Mouse (Mus musculus) intestine, embryonic 16.5 days (tissue): ENCODE data around the gene Srrm2. TPM values are rescaled to one million over a fixed set of nuclear protein-coding genes. Genes with fewer than 3 reads are reported as not detected.
A peak's percentile ranks its signal among the peaks of the same experiment; 100 is the strongest.

Experiments
- ATAC-seq: fragments of 200-750 bp; cut with Nextera tagmentation; 2 replicates; pipeline ENCODE4 v1.8.0; 2017; ENCODE audit warnings: moderate TSS enrichment, moderate library complexity
- H3K27ac ChIP-seq: fragments of 300-500 bp; sonication (generic); 2 replicates; pipeline ENCODE4 v1.5.1; 2014; ENCODE audit warnings: mild to moderate bottlenecking, low read length
- H3K27me3 ChIP-seq: fragments of 300-500 bp; sonication (generic); replicated peaks from 2 replicates; pipeline ENCODE4 v1.6.1; 2014; ENCODE audit warnings: low read length, control low read depth, mixed read lengths; ENCODE audit not compliant: control insufficient read depth, insufficient read depth
- H3K36me3 ChIP-seq: fragments of 300-500 bp; sonication (generic); 2 replicates; pipeline ENCODE4 v1.6.1; 2014; ENCODE audit warnings: low read length, control low read depth; ENCODE audit not compliant: control insufficient read depth, insufficient read depth
- H3K4me1 ChIP-seq: fragments of 300-500 bp; sonication (generic); 2 replicates; pipeline ENCODE4 v1.6.1; 2014; ENCODE audit warnings: low read length, control low read depth, mixed read lengths; ENCODE audit not compliant: control insufficient read depth, insufficient read depth
- H3K4me2 ChIP-seq: fragments of 300-500 bp; sonication (generic); 2 replicates; pipeline ENCODE4 v1.6.1; 2014; ENCODE audit warnings: low read depth, low read length, control low read depth
- H3K4me3 ChIP-seq: fragments of 300-500 bp; sonication (generic); 2 replicates; pipeline ENCODE4 v1.5.1; 2014; ENCODE audit warnings: mild to moderate bottlenecking, low read length
- H3K9ac ChIP-seq: fragments of 300-500 bp; sonication (generic); 2 replicates; pipeline ENCODE4 v1.6.1; 2014; ENCODE audit warnings: low read depth, low read length
- H3K9me3 ChIP-seq: fragments of 300-500 bp; sonication (generic); 2 replicates; pipeline ENCODE4 v1.6.1; 2016; ENCODE audit warnings: low read length, control low read depth; ENCODE audit not compliant: control insufficient read depth
- WGBS: fragments of 180-500 bp; shearing (Covaris S2); extraction: QIAGEN DNeasy Blood & Tissue Kit; methylation state at CpG from one replicate; pipeline ENCODE4 v1.1.7; 2014; 5-methylcytosine and 5-hydroxymethylcytosine counted together
- polyA plus RNA-seq: library from polyadenylated mRNA; unstranded; fragments of >200 nt; fragmentation: Nextera tagmentation; extraction: Ambion mirVana; gene quantifications from 2 replicates; pipeline ENCODE4 v1.2.1, GENCODE M21; 2015

Srrm2 gene
- polyA plus RNA-seq, 1 experiment from 2014 or later = 373 TPM

DNA sequence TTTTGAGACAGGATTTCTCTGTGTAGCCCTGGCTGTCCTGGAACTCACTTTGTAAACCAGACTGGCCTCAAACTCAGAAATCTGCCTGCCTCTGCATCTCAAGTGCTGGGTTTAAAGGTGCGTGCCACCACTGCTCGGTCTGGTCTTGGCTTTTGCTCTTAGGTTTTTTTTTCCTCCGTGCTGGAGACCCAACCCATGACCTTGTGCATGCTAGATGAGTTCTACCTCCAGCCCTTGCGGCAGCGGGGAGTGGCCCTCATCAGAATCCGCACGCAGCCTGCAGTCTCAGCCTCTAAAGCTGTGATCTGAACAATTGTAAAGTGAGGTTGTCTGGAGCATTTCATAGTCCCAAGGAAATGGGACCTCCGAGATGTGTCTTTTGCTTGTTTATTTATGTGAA, 5.0 kb downstream of the Srrm2 start:
- H3K4me2 ChIP-seq = no peak overlapping the region
- no peaks in the 10 kb centered on the region for H3K27me3 ChIP-seq
- H3K4me3 ChIP-seq = no peak overlapping the region
- ATAC-seq = no peak
- no peaks in the 10 kb centered on the region for H3K36me3 ChIP-seq
- no peak overlapping the region for H3K27ac ChIP-seq
- no peaks in the 10 kb centered on the region for H3K9me3 ChIP-seq
- no peak overlapping the region for H3K9ac ChIP-seq
- 89% methylated on average over 8 of the region's 8 CpGs for WGBS
- peaks cover 6% of the 10 kb centered on the region; the same call in 1 of the 2 replicates for H3K4me1 ChIP-seq

DNA sequence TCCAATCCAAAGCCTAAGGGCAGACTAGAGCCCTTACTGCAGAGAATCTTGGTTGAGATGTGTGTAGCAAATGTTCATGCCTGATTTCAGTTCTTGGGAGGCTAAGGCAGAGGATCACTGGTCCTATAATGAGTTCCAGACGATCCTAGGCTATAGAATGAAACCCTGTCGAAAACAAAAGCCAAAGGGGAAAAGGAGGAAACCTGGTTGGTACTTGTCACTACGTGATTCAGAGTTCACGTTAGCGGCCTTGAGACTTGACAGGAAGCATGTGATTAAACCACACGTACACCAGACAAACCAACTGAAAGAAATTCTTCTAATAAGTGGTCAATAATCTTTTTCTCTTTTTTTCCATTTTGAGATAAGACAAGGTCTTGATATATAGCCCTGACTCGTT, 7.0 kb downstream of the Srrm2 start:
- H3K9me3 ChIP-seq = no peaks in the 10 kb centered on the region
- 79% methylated on average over 7 of the region's 7 CpGs for WGBS
- H3K36me3 ChIP-seq = no peaks in the 10 kb centered on the region
- no peak overlapping the region for H3K4me2 ChIP-seq
- no peak for ATAC-seq
- no peaks in the 10 kb centered on the region for H3K27me3 ChIP-seq
- H3K4me3 ChIP-seq = no peak overlapping the region
- no peaks in the 10 kb centered on the region for H3K4me1 ChIP-seq
- H3K9ac ChIP-seq = no peak overlapping the region
- no peak overlapping the region for H3K27ac ChIP-seq

DNA sequence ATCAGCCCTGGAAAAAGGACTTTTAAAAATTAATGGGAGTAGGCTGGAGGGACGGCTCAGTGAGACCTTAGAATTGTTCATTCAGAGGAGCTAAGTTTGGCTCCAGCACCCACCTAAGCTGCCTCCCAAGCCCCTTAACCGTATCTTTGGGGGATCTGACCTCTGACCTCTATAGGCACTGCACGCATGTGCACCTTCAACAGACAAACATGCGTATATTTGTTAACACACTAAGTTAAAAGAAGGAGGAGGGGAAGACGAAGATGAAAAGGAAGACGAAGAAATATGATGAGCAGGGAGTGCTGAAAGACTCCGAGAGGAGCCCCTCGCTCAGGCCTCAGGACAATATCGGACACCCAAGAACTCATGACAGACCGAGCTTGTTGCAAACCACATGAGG, 11.3 kb downstream of the Srrm2 start:
- Histone ChIP-seq H3K4me2 (no peak overlapping the region), H3K27me3 (no peaks in the 10 kb centered on the region), H3K9ac (no peak overlapping the region), H3K27ac (no peak overlapping the region), H3K36me3 (no peaks in the 10 kb centered on the region), H3K9me3 (no peaks in the 10 kb centered on the region), H3K4me1 (peaks cover 10% of the 10 kb centered on the region), H3K4me3 (no peak overlapping the region)
- 96% methylated on average over 10 of the region's 10 CpGs for WGBS
- ATAC-seq = no peak

DNA sequence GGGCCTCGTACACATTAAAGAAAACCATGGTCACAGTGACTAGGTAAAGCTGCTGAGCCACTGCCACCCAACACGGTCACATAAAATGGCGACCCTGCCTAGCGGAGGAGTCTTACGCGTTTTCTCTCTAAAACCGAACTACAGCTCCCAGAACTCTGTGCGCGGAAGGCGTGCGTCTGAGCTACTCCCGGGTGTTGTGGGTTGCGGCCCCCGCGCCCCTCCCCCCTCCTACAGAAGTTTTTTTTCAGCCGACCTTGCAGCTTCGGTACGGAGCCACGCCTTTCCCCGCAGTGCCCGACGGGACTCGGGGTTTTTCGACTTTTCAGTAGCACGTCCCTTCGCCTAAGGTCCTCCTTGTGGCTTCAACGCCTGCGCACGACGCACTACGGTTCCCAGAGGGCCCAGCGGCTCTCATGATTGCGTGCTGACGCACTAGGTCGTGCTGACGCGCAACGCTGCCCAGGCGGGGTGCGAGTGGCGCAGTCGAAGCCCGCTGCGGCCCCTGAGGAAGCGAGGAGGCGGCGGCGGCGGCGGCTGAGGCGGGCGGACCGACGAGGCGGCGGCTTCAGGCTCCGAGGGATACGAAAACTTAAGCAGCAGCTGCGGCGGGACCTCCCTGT, 12.5 kb downstream of the Srrm2 start:
- ATAC-seq = peak; percentile 99
- Histone ChIP-seq H3K27me3 (no peaks in the 10 kb centered on the region), H3K4me2 (peak overlapping the region; percentile 69), H3K27ac (peak overlapping the region; percentile 93), H3K36me3 (no peaks in the 10 kb centered on the region), H3K9me3 (no peaks in the 10 kb centered on the region), H3K4me3 (peak overlapping the region; percentile 98), H3K9ac (peak overlapping the region; percentile 88), H3K4me1 (peaks cover 16% of the 10 kb centered on the region)
- under 1% methylated on average over 60 of the region's 60 CpGs for WGBS

DNA sequence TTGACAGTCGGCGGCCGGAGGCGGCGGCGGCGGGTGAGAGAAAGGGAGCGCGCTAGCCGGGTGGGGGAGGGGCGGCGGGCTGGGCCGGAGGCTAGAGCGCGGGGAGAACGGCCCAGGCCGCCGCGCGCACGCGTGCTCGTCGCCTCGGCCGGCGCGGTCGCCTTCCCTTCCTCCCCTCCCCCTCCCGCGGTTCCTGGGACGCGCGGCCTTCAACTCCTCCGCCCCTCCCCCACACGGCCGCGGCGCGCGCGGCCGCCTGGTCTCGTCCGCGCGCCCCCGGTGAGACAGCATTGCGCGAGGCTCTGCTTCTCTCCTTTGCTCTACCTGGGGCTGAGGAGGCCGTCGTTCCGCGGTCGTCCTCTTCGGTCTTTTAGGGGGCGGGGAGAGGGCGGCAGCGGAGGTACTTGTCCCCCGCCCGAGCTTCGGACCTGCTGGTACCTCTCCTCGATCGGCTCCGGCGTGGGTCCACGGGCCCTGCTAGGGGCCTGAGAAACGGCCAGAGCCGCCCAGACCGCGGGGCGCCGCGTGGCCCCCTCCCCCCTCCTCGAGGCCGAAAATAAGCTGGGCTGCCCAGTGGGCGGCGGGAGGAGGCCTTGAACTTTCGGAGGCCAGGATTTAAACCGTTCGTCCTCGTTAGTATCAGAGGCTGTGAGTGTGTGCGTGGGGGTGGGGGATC, 13.2 kb downstream of the Srrm2 start:
- H3K4me2 ChIP-seq = peak overlapping the region; percentile 72
- ATAC-seq = peak; percentile 73
- peak overlapping the region; percentile 93 for H3K27ac ChIP-seq
- H3K27me3 ChIP-seq = no peaks in the 10 kb centered on the region
- H3K36me3 ChIP-seq = no peaks in the 10 kb centered on the region
- H3K9me3 ChIP-seq = no peaks in the 10 kb centered on the region
- WGBS = under 1% methylated on average over 64 of the region's 83 CpGs
- peak overlapping the region; percentile 88 for H3K9ac ChIP-seq
- H3K4me1 ChIP-seq = peaks cover 16% of the 10 kb centered on the region
- H3K4me3 ChIP-seq = peak overlapping the region; percentile 98

DNA sequence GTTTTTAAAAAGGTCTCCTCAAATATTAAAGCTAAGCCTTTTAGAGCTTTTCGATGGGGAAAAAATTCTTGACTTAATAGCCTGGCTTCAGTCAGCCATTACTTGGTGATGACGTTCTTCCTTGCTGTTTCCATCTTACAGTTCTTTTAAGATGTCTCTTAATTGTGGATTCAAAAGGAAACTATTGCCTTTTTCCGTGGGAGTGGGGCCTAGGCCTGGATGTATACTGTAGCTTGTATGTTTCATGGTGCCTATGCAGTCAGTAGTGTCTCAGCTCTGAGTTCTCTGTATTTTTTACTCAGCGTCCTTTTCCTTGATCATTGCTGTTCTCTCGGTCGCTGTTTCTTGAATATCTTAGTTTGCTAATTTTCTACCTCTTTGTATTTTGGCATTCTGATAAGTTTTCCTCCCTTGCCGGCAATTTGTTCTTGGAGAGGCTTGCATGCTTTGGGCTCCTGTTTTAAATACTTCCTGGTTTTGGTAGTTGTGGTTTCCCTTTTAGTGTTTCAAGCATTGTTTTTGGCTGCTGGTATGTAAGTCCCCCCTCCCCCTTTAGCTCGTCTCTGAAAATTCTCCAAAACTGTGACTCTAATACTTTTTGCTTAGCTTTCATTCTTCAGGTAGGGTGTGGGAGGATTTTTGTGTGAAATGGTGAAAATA, 14.2 kb downstream of the Srrm2 start:
- WGBS = 2% methylated on average over 8 of the region's 8 CpGs

DNA sequence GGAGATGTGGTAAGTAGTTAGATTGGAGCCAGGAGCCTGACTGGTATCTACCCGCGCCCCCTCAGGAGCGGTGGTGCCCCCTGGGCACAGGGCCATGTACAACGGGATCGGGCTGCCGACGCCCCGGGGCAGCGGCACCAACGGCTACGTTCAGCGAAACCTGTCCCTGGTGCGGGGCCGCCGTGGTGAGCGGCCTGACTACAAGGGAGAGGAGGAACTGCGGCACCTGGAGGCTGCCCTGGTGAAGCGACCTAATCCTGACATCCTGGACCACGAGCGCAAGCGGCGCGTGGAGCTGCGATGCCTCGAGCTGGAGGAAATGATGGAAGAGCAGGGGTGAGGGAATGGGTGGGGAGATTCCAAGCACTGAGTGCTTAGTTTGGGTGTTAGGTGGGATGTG, 16.5 kb downstream of the Srrm2 start:
- Histone ChIP-seq H3K9me3 (no peaks in the 10 kb centered on the region), H3K4me2 (peak overlapping the region; percentile 11), H3K9ac (no peak overlapping the region), H3K36me3 (peaks cover 19% of the 10 kb centered on the region), H3K4me1 (peaks cover 16% of the 10 kb centered on the region), H3K27me3 (no peaks in the 10 kb centered on the region), H3K27ac (no peak overlapping the region), H3K4me3 (no peak overlapping the region)
- no peak for ATAC-seq
- 70% methylated on average over 25 of the region's 25 CpGs for WGBS

More for the DNA sequence above, 14.2 kb downstream of the Srrm2 start:
- Histone ChIP-seq H3K27me3 (no peaks in the 10 kb centered on the region), H3K36me3 (peaks cover 7% of the 10 kb centered on the region; the same call in 1 of the 2 replicates), H3K4me2 (peak overlapping the region; percentile 72), H3K27ac (no peak overlapping the region), H3K4me1 (peaks cover 16% of the 10 kb centered on the region), H3K9ac (peak overlapping the region; percentile 88), H3K4me3 (peak overlapping the region; percentile 98), H3K9me3 (no peaks in the 10 kb centered on the region)
- ATAC-seq = no peak

DNA sequence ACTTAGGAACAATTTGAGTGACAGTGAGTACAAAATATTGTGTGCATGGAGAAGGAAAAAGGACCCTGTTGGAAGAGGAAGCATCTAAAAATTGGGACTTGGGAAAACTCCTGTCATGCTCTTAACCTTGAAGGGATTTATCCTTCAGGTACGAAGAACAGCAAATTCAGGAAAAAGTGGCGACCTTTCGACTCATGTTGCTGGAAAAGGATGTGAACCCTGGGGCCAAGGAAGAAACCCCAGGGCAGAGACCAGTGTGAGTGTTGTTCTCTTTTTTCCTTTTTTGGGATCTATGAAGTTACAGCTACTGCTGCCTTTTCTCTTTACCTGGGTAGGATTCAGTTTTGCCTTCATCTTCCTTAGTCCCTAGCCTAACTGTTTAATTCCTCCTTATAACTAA, 17.6 kb downstream of the Srrm2 start:
- no peak overlapping the region for H3K9ac ChIP-seq
- H3K27ac ChIP-seq = no peak overlapping the region
- 80% methylated on average over 3 of the region's 3 CpGs for WGBS
- no peaks in the 10 kb centered on the region for H3K9me3 ChIP-seq
- H3K4me3 ChIP-seq = no peak overlapping the region
- peaks cover 20% of the 10 kb centered on the region for H3K36me3 ChIP-seq
- H3K4me1 ChIP-seq = peaks cover 16% of the 10 kb centered on the region
- no peak overlapping the region for H3K4me2 ChIP-seq
- no peaks in the 10 kb centered on the region for H3K27me3 ChIP-seq
- ATAC-seq = no peak

DNA sequence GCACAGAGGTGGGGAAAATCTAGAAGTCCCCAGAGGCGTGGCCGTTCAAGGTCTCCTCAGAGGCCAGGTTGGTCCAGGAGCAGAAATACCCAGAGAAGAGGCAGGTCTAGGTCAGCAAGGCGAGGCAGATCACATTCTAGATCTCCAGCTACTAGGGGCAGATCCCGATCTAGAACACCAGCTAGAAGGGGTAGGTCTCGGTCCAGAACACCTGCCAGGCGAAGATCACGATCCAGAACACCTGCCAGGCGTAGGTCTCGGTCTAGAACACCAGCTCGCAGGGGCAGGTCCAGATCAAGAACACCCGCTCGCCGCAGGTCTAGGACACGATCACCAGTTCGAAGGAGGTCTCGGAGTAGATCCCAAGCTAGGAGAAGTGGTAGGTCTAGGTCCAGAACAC, 25.3 kb downstream of the Srrm2 start:
- peaks cover 11% of the 10 kb centered on the region for H3K9me3 ChIP-seq
- no peaks in the 10 kb centered on the region for H3K27me3 ChIP-seq
- 98% methylated on average over 16 of the region's 16 CpGs for WGBS
- H3K4me2 ChIP-seq = no peak overlapping the region
- no peak for ATAC-seq
- no peak overlapping the region for H3K4me3 ChIP-seq
- H3K27ac ChIP-seq = no peak overlapping the region
- peaks cover 71% of the 10 kb centered on the region for H3K36me3 ChIP-seq
- no peaks in the 10 kb centered on the region for H3K4me1 ChIP-seq
- no peak overlapping the region for H3K9ac ChIP-seq
